Mouse (Mus musculus): ENCODE data around the gene Gm13043. TPM values are rescaled to one million over a fixed set of nuclear protein-coding genes. Genes with fewer than 3 reads are reported as not detected.
"Not testable (repeated sequence)": the region's sequence is repeated elsewhere in the genome, so short reads cannot be mapped to it uniquely, and the experiment has no call there.

Gene Gm13043
- not detected in 2 replicates for total RNA-seq (2017)

- ATAC-seq (ENCODE audit: extremely low read depth, insufficient number of reproducible peaks, low FRiP score, poor library complexity, severe bottlenecking) = no peak
These were observed at the start of gene Gm13043 for GRCm38 (mm10) chr4:143511043-143511442. Gene Gm13043 (plus strand): TSS chr4:143511343.

DNA sequence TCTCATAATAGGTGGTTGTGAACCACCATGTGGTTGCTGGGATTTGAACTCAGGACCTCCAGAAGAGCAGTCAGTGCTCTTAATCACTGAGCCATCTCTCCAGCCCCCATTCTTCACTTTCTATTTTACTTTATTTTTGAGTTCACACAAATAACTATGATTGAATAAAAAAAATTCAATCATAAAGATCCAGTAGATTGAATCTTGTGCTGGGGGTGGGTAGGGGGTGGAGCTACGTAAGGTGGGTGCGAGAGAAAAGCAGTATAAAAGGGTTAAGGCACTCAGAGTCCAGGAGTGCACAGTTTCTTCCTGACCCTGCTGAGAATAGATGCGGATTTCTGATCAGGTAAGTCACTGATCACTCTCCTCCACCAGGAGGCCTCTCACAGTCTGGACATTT lies 24.5 kb downstream of the Gm13043 start, which contains the start of gene Gm13040:
Gm13040 (plus strand) TSS at position 301 of the 400 bp plus-strand sequence.
- ATAC-seq (ENCODE audit: extremely low read depth, insufficient number of reproducible peaks, low FRiP score, poor library complexity, severe bottlenecking) = not testable (repeated sequence)

- not testable (repeated sequence) for ATAC-seq (ENCODE audit: extremely low read depth, insufficient number of reproducible peaks, low FRiP score, poor library complexity, severe bottlenecking)
These were observed 40.3 kb downstream of the Gm13043 start, which contains the start of the genes BC080695 and Gm13057 for GRCm38 (mm10) chr4:143551400-143551799. Gene BC080695 (plus strand): TSS chr4:143551700. Gene Gm13057 (plus strand): TSS chr4:143551709.

Other genes starting within 250 kb of the Gm13043 start
- not detected in 2 replicates for gene Pdpn, start 211.8 kb upstream of the Gm13043 start, total RNA-seq (2017)
- gene Lrrc38, start 161.6 kb upstream of the Gm13043 start, total RNA-seq (2017) = not detected in 2 replicates
- not detected in 2 replicates for gene Pramel1, start 116.9 kb upstream of the Gm13043 start, total RNA-seq (2017)
- gene Pramef8, start 98.9 kb upstream of the Gm13043 start, total RNA-seq (2017) = 35.0 and 43.8 TPM in 2 replicates
- gene Oog4, start 61.0 kb upstream of the Gm13043 start, total RNA-seq (2017) = not detected in 2 replicates
- gene Gm13040, start 24.6 kb downstream of the Gm13043 start, total RNA-seq (2017) = not detected in 2 replicates
- not detected in 2 replicates for gene BC080695, start 40.4 kb downstream of the Gm13043 start, total RNA-seq (2017)
- gene Gm13057, start 40.4 kb downstream of the Gm13043 start, total RNA-seq (2017) = not detected in 2 replicates
- gene Gm13083, start 103.7 kb downstream of the Gm13043 start, total RNA-seq (2017) = 0.25 TPM in 1 of 2 replicates, not detected in the other
- gene Gm13088, start 145.9 kb downstream of the Gm13043 start, total RNA-seq (2017) = not detected in 2 replicates
- gene Gm13089, start 191.4 kb downstream of the Gm13043 start, total RNA-seq (2017) = not detected in 2 replicates
- gene Gm13078, start 208.1 kb downstream of the Gm13043 start, total RNA-seq (2017) = not detected in 2 replicates